Mouse (Mus musculus): Measurements from ENCODE around the gene Rdh14. TPM values are rescaled to one million over a fixed set of nuclear protein-coding genes. Genes with fewer than 3 reads are reported as not detected.
A peak's percentile ranks its signal among the peaks of the same experiment; 100 is the strongest.

Gene Rdh14
- total RNA-seq (2015; ENCODE audit: low replicate concordance) (1.7 and 2.9 TPM in 2 replicates), total RNA-seq (2017; ENCODE audit: low replicate concordance) (2.3 and 4.6 TPM in 2 replicates)

- ATAC-seq (replicated peaks; ENCODE audit: low FRiP score, poor library complexity, severe bottlenecking): peak; percentile 99
Measured at GRCm38 (mm10) chr12:10390671-10391441, at the start of gene Rdh14. Gene Rdh14 (plus strand): TSS chr12:10390772.

- ATAC-seq (replicated peaks; ENCODE audit: low FRiP score, poor library complexity, severe bottlenecking): no peak
Measured at GRCm38 (mm10) chr12:10350706-10351105, 39.9 kb upstream of the Rdh14 start.

GRCm38 (mm10) chr12:10357756-10358155 lies 32.8 kb upstream of the Rdh14 start:
- no peak for ATAC-seq (replicated peaks; ENCODE audit: low FRiP score, poor library complexity, severe bottlenecking)

GRCm38 (mm10) chr12:10369673-10370072 lies 20.9 kb upstream of the Rdh14 start, which contains the start of gene Nt5c1b:
Gene Nt5c1b (plus strand): TSS chr12:10369973.
- no peak for ATAC-seq (replicated peaks; ENCODE audit: low FRiP score, poor library complexity, severe bottlenecking)

- ATAC-seq (replicated peaks; ENCODE audit: low FRiP score, poor library complexity, severe bottlenecking): no peak
Measured at GRCm38 (mm10) chr12:10400788-10401187, 10.2 kb downstream of the Rdh14 start.

GRCm38 (mm10) chr12:10402421-10403115 lies 12.0 kb downstream of the Rdh14 start:
- no peak for ATAC-seq (replicated peaks; ENCODE audit: low FRiP score, poor library complexity, severe bottlenecking)

- no peak for ATAC-seq (replicated peaks; ENCODE audit: low FRiP score, poor library complexity, severe bottlenecking)
Measured at GRCm38 (mm10) chr12:10410511-10411179, 20.1 kb downstream of the Rdh14 start.

- no peak for ATAC-seq (replicated peaks; ENCODE audit: low FRiP score, poor library complexity, severe bottlenecking)
Measured at GRCm38 (mm10) chr12:10411453-10411852, 20.9 kb downstream of the Rdh14 start.

- no peak for ATAC-seq (replicated peaks; ENCODE audit: low FRiP score, poor library complexity, severe bottlenecking)
Measured at GRCm38 (mm10) chr12:10422347-10422746, 31.8 kb downstream of the Rdh14 start.

GRCm38 (mm10) chr12:10425982-10426863 lies 35.7 kb downstream of the Rdh14 start:
- no peak for ATAC-seq (replicated peaks; ENCODE audit: low FRiP score, poor library complexity, severe bottlenecking)

GRCm38 (mm10) chr12:10430999-10431398 lies 40.4 kb downstream of the Rdh14 start:
- ATAC-seq (replicated peaks; ENCODE audit: low FRiP score, poor library complexity, severe bottlenecking): no peak

- ATAC-seq (replicated peaks; ENCODE audit: low FRiP score, poor library complexity, severe bottlenecking): no peak
Measured at GRCm38 (mm10) chr12:10438054-10439001, 47.8 kb downstream of the Rdh14 start.

GRCm38 (mm10) chr12:10439483-10440235 lies 49.1 kb downstream of the Rdh14 start:
- ATAC-seq (replicated peaks; ENCODE audit: low FRiP score, poor library complexity, severe bottlenecking): no peak

Other genes with a start within 250 kb of the Rdh14 start
- gene Nt5c1b, start 20.8 kb upstream of the Rdh14 start, total RNA-seq (2015; ENCODE audit: low replicate concordance): not detected in 2 replicates
- not detected in 2 replicates for gene Nt5c1b, start 20.8 kb upstream of the Rdh14 start, total RNA-seq (2017; ENCODE audit: low replicate concordance)